Mouse (Mus musculus): ENCODE results near the gene Dus2.
"Not testable (repeated sequence)": the region's sequence is repeated elsewhere in the genome, so short reads cannot be mapped to it uniquely, and the experiment has no call there.

Gene Dus2

GRCm38 (mm10) chr8:105988546-105988945 is 2.6 kb upstream of the Dus2 start:
- no peak for DNase-seq (ENCODE audit: low spot score)

- DNase-seq (ENCODE audit: low spot score): no peak
Measured at GRCm38 (mm10) chr8:105991546-105991945, 409 bp downstream of the Dus2 start.

- no peak for DNase-seq (ENCODE audit: low spot score)
Measured at GRCm38 (mm10) chr8:105992499-105992898, 1.4 kb downstream of the Dus2 start.

DNA sequence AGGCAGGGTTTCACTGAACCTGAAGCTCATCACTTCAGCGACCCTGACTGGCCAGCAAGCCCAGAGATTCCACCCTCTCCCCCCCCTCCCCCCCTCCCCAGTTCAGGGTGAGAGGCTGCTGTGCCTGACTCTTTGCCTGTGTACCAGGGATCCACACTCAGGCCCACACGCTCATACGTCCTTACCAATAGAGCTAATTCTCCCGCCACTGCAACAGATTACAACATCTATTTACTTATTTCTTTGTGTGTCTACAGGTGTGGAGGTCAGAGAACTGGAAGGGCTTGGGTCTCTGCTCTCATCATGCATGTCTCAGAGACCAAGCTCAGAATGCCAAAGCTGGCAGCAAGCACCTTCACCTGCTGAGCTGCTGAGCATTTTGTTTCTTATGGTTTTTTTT is 2.1 kb downstream of the Dus2 start:
- DNase-seq (ENCODE audit: low spot score): no peak

DNA sequence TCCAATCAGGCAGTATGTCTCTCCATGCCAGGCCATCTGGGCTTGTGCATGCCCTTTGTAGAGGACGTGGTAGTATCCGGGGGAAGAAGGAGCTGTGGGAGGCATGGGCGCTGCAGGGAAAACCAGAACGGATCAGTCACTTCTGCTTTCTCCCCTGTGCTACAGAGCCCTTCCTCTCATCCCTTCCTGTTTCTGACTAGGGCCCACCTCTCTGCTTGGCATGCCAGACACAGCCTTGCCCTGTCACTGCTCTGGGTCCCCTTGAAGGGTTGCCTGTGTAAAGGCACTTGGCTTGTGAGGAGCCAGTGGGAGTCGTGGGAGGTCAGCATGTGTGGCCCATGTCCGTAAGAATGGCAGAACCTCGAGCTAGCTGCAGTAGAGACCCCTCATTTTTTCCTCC is 5.2 kb downstream of the Dus2 start:
- DNase-seq (ENCODE audit: low spot score): no peak

DNA sequence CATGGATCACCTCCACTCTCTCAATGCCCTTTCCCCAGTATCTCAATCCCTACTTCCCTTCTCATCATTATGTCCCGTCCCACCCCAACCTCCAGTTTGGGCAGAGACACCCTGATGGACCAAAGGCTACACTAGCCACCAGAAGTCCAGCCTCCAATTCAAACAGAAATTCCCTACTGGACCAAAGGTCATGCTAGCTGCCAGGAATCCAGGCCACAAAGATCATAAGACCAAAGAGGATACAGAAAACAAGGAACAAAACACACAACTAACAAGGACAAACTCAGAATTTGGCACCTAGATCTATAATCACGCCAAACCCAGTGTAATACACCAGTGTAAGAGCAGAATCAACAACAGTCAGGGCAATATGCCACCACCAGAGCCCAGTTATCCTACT is 7.8 kb downstream of the Dus2 start:
- DNase-seq (ENCODE audit: low spot score): no peak

DNA sequence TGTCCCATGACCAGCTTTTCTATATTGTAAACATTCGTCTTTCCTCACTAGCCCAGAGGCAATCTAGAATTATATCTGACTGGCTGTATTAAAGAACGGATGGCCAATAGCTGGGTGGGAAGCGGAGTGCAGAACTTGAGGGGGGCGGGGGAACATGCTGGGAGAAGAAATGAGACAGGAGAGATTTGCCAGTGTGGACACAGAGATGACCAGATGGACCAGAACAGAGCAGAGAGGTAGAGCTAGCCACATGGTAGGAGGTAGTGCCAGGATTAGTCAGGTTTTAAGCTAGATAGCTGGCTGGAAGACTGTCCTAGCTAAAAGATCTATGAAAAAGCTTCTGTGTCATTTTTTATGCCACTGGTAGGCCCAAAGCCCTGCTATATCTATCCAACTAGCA is 10.8 kb downstream of the Dus2 start:
- DNase-seq (ENCODE audit: low spot score): no peak

DNA sequence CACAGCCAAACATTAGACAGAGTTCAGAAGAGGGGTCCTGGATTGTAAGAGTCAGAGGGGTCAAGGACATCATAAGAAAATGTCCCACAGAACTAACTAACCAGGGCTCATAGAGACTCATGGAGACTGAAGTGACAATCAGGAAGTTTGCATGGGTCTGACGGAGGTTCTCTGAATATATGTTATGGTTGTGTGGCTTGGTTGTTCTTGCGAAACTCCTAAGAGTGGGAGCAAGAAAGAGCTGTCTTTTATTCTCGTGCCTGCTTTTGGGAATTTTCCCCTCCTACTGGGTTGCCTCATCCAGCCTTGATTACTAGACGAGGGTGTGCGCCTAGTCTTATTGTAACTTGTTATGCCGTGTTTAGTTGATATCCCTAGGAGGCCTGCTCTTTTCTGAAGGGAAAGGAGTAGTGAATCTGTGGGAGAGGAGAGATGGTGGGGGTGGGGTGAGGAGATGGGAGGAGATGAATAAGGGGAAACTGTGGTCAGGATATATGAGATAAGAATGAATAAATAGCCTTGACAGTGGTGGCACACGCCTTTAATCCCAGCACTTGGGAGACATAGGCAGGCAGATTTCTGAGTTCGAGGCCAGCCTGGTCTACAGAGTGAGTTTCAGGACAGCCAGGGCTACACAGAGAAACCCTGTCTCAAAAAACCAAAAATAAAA is 13.5 kb downstream of the Dus2 start:
- no peak for DNase-seq (ENCODE audit: low spot score)

DNA sequence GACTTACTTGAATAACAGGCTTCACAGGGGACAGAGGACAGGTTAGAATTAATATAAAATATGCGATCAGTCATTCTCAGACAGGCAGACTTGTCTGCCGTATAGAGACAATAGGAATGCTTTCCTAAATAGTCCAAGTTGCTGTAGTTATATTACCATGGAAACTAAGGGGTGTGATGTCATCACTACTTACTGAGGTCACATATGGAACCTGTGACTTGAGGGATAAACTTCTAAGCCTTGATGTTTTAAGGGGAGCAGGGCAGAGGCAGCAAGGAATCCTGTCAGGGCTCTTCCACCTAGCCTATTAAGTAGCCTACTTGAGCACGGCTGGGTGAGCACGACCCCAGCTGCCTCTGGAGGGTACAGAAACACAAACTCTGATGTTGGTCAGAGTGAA is 14.7 kb downstream of the Dus2 start, which contains the start of gene Dpep2nb:
TSS of gene Dpep2nb (minus strand) at position 101 of the 400 bp plus-strand sequence.
- DNase-seq (ENCODE audit: low spot score): no peak

GRCm38 (mm10) chr8:106006413-106006812 is 15.3 kb downstream of the Dus2 start:
- DNase-seq (ENCODE audit: low spot score): no peak

- no peak for DNase-seq (ENCODE audit: low spot score)
Measured at GRCm38 (mm10) chr8:106007135-106007534, 16.0 kb downstream of the Dus2 start.

DNA sequence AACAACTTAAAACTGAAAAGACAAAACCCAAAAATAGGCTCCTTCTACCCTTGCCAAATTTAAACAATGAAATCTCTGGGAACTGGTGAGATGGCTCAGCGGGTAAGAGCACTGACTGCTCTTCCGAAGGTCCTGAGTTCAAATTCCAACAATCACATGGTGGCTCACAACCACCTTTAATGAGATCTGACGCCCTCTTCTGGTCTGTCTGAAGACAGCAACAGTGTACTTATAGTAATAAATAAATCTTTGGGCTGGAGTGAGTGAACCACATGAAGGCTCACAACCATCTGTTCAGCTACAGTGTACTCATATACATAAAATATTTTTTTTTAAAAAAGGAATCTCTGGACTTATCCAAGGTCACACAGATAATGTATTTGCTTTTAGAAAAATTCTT is 16.8 kb downstream of the Dus2 start:
- DNase-seq (ENCODE audit: low spot score): not testable (repeated sequence)

DNA sequence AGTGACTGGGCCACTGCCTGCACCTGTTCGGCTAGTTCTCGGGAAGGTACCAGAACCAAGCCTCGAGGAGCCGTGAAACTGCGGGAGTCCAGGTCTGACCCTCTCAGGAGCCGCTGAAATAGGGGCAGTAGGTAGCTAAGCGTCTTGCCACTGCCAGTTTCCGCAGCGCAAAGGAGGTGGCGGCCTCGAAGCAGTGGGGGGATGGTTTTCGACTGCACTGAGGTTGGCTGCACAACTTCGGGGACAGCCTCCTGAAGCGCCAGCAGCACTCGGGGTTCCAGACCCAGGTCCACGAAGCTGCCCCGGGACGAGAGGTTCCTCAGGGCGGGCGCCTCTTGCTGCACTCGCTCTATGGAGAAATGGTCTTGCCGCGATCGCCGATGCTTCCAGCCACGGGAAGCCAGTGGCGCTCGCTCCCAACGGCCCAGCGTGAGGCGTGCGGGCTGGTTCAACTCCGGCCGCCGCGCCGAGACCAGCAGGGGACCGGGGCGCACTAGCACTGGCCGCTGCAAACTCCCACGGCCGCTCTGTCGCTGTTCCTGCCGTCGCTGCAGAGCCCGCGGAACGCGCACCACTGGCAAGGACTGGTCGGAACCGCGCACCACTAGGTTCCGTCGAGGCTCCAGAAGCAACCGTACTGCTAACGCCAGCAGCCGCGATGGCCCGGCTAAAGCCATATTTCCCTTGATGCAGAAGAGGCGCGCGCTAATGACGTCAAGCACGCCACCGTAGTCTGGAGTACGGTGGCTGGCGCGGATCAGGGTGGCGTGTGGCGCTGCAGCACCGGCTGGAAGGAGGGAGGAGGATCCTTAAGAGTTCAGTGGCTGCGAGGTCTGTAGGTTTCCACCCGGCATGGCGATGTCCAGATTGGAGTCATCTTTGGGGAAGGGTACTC is 19.9 kb downstream of the Dus2 start:
- DNase-seq (ENCODE audit: low spot score): peak; percentile 93

GRCm38 (mm10) chr8:106011643-106011986 is 20.5 kb downstream of the Dus2 start, which contains the start of gene Ddx28:
Gene Ddx28, minus strand, starts transcription at chr8:106011882.
- peak; percentile 62 for DNase-seq (ENCODE audit: low spot score)

- DNase-seq (ENCODE audit: low spot score): peak; percentile 76
Measured at GRCm38 (mm10) chr8:106012203-106012602, 21.1 kb downstream of the Dus2 start.

DNA sequence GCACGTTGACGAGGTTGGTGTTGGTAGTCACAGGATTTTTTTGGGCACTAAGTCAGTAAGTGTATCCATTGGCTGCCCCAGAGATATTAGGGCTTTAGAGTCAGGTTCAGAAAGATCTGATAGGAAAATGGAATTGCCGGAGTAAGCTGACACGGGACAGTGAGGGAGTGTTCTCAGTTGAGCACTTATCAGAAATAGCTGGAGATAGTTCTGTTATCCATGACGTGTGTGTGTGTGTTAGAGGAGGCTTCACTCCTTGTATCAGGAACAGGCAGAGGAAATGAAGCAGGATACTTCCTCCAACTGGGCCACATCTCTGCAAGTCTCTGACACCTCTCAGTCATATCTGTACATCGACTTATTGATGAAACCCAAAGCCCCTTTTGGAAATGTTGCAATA is 25.1 kb downstream of the Dus2 start:
- DNase-seq (ENCODE audit: low spot score): no peak

DNA sequence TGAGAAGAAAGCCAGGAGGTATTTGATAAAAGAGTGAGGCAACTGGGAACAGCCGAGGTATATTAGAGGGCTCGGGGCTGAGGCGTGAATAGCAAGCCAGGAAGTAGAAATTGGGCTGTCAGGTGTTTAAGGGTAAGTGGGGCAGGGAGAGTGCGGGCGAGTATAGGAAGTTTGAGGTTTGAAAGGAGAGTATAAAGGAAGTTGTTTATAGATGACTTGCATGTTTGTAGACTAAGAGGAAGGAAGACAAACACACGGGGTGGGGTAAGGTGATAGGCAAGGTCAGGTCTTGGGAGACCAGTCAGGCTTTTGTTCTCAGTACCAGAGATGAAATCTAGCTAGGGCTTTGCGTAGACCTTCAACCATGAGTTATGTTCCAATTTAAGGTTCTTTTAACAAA is 26.0 kb downstream of the Dus2 start:
- no peak for DNase-seq (ENCODE audit: low spot score)

DNA sequence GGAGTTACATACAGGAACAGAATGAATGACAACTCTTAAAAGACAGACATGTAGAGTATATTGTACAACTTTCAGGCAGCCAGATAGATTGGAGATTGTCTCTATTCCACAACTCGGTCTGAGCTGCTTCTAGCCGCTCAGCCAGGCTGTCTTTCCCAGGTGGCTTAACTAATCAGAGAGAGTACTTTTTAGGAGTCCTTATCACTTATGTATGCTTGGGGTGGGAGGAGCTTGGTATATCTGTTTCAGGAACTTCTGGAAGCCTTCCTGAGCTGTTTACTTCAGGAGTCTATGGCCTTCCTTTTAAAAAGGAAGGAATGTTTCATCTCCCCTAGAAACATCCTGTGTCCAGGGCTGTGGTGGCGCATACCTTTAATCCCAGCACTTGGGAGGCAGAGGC is 26.9 kb downstream of the Dus2 start:
- DNase-seq (ENCODE audit: low spot score): peak; percentile 29

DNA sequence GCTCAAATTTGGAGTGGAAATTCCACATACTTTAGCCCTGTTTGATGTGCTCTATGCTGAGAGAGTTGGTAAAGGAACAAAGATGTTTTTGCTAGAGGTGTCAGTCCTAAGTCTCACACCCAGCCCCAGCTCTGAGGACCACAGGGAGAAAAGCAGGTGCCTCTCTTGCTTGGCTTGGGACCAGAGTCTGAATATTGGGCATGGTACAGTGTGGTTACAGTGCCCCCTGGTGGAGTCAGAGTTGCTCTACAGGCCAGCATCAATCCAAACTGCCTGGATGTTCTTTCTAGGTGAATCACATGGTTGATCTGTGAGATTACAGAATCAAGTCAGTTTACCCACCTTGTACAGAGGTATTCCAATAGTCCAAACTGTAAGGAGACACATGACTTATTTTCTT is 31.3 kb downstream of the Dus2 start:
- DNase-seq (ENCODE audit: low spot score): peak; percentile 80

- no peak for DNase-seq (ENCODE audit: low spot score)
Measured at GRCm38 (mm10) chr8:106038721-106039120, 47.6 kb downstream of the Dus2 start.

DNA sequence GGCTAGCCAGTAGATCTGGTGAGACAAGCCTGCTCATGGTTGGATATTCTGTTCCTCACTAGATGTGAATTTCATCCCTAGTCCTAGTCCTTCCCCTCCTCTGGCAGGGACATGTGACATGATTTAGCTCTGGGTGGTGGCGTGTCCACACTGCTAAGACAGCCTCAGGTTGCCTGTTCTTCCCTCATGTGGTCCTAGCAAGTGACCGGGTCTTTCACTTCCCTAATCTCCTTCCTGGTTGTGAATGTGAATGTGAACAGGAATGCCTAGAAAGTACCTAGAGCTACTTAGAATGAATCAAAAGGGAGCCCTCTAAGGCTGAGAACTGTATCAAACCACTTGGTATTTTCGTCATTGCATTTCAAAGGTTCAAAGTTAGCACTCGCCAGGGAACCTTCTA is 48.5 kb downstream of the Dus2 start:
- no peak for DNase-seq (ENCODE audit: low spot score)

DNA sequence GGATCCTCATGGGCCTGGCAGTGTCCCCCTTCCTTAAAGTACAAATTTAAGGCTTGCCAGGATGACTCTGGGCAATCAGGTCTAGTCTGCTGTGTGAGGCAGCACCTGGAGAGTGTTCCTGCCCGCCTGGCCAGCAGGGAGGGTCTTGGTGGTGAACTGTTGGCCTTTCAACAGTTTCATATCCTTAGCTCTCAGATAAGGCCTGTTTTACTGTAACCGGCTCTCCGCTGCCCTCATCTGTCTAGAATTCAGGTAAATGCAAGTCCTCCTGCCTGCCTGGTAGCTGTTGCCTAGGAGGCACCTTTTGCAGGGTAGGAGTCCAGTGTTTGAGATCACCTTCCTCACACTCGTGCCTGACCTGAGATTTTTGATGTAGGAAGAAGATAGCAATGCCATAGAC is 49.1 kb downstream of the Dus2 start:
- no peak for DNase-seq (ENCODE audit: low spot score)

DNA sequence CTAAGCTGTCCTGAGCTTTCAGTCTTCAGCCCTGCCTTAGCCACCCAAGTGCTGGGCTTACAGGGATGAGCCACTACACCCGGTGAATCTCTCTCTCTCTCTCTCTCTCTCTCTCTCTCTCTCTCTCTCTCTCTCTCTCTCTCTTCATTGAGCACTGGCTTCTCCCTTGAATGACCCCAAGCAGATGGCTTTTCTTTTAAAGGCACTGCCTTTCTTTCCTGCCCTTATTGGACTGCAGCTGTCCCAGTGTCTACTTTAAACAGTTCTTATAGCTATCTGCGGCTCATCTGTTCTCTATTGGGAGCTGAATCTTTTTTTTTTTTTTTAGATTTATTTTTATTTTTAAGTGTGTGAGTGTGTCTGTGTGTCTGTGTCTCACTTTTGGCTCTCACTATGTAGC is 51.9 kb downstream of the Dus2 start:
- DNase-seq (ENCODE audit: low spot score): no peak

GRCm38 (mm10) chr8:106044151-106044550 is 53.0 kb downstream of the Dus2 start:
- no peak for DNase-seq (ENCODE audit: low spot score)
